Mouse (Mus musculus) lung, adult 2 months (tissue): ENCODE measurements around the gene Igll1.
"Not testable (repeated sequence)": the region's sequence is repeated elsewhere in the genome, so short reads cannot be mapped to it uniquely, and the experiment has no call there.

Experiments
- CTCF ChIP-seq: fragments of 200-500 bp; IDR thresholded peaks from 2 replicates; pipeline ENCODE4 v1.5.1; 2011; ENCODE audit warnings: mild to moderate bottlenecking, low read length, control low read depth; ENCODE audit not compliant: insufficient read depth
- POLR2A ChIP-seq: fragments of 200-500 bp; IDR thresholded peaks from 2 replicates; pipeline ENCODE4 v1.6.1; 2011; ENCODE audit warnings: low read depth, mild to moderate bottlenecking, control low read depth, low read length, borderline replicate concordance; ENCODE audit errors: extremely low read depth

DNA sequence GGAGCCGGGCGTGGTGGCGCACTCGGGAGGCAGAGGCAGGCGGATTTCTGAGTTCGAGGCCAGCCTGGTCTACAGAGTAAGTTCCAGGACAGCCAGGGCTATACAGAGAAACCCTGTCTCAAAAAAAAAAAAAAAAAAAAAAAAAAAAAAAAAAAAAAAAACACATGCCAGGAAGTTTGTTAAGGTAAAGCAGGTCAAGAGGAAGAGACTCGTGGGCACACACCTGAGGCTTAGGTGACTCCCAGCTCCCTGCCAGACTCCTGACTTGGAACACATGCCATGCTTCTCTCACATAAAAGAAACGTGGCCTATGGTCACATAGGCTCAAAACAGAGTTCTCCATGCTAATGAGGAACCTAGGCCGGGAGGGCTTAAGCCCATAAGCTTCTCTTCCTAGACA lies 7.7 kb downstream of the Igll1 start:
- not testable (repeated sequence) for TF ChIP-seq CTCF, POLR2A
